Mouse (Mus musculus): ENCODE measurements around the gene Slc25a10.

GRCm38 (mm10) chr11:120501018-120501417 lies 9.4 kb downstream of the Slc25a10 start:
- TF ChIP-seq POLR2A (IDR thresholded peaks at IDR 0.05; ENCODE audit: borderline replicate concordance, extremely low read depth, insufficient read depth, insufficient read length, poor library complexity, severe bottlenecking) (no peak), CTCF (IDR thresholded peaks at IDR 0.05; ENCODE audit: borderline replicate concordance, extremely low read depth, insufficient read depth, insufficient read length) (no peak)
